Mouse (Mus musculus): ENCODE data around the gene Cnn2. TPM values are rescaled to one million over a fixed set of nuclear protein-coding genes. Genes with fewer than 3 reads are reported as not detected.

Cnn2 gene
- polyA plus RNA-seq, 1 experiment from 2014 or later = 221 TPM

GRCm38 (mm10) chr10:80017361-80017760, 29.0 kb downstream of the Cnn2 start:
- no peak overlapping the region for H3K27ac ChIP-seq
- no peak for TF ChIP-seq CTCF (IDR thresholded peaks at IDR 0.05; ENCODE audit: low read depth)
- no peaks in the 10 kb centered on the region for H3K9me3 ChIP-seq (replicated peaks; ENCODE audit: low read length)
- no peak for ATAC-seq (replicated peaks; ENCODE audit: low FRiP score, low read depth)
- no peak overlapping the region for H3K4me3 ChIP-seq (replicated peaks; ENCODE audit: low read depth, low read length)
- 68% methylated on average over 3 of the region's 3 CpGs for WGBS
- no peaks in the 10 kb centered on the region for H3K36me3 ChIP-seq (ENCODE audit: insufficient read depth, low read length)
- H3K27me3 ChIP-seq (ENCODE audit: insufficient read depth, low read length) = 0 out of 2 replicates have a peak, but pooled peaks cover 9% of the 10 kb centered on the region
- DNase-seq (ENCODE audit: low spot score) = no peak
- peaks cover 8% of the 10 kb centered on the region; the same call in 1 of the 2 replicates for H3K4me1 ChIP-seq (replicated peaks; ENCODE audit: insufficient read depth, low read length)
- no peak overlapping the region for H3K4me2 ChIP-seq (ENCODE audit: low read length)
- H3K9ac ChIP-seq (ENCODE audit: low read depth, low read length) = no peak overlapping the region

DNA sequence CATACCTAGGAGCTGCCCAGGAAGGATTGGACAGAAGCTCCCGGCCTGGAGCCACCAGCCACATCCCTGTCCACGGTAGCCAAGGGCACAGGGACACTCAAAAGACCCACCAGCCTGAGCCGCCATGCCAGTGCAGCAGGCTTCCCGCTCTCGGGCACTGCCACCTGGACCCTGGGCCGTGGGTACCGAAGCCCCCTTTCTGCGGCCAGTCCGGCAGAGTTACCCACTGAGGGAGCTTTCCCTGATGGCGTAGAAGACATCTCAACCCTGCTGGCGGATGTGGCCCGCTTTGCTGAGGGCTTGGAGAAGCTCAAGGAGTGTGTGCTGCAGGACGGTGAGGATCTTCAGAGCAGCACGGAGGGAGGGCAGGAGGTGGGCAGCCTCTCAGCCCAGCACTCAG, 29.4 kb downstream of the Cnn2 start:
- H3K4me1 ChIP-seq (replicated peaks; ENCODE audit: insufficient read depth, low read length) = peaks cover 8% of the 10 kb centered on the region; the same call in 1 of the 2 replicates
- 83% methylated on average over 14 of the region's 14 CpGs for WGBS

GRCm38 (mm10) chr10:80018739-80019297, 30.4 kb downstream of the Cnn2 start:
- DNase-seq (ENCODE audit: low spot score) = no peak
- WGBS = 5% methylated on average over 15 of the region's 15 CpGs
- H3K4me3 ChIP-seq (replicated peaks; ENCODE audit: low read depth, low read length) = no peak overlapping the region
- 0 out of 2 replicates have a peak, but pooled peaks cover 2% of the 10 kb centered on the region for H3K27me3 ChIP-seq (ENCODE audit: insufficient read depth, low read length)
- no peak for TF ChIP-seq CTCF (IDR thresholded peaks at IDR 0.05; ENCODE audit: low read depth)
- H3K9ac ChIP-seq (ENCODE audit: low read depth, low read length) = 0 out of 2 replicates have a peak overlapping the region, but pooled peaks have one; percentile 1
- peak; percentile 55 for ATAC-seq (replicated peaks; ENCODE audit: low FRiP score, low read depth)
- no peak overlapping the region for H3K27ac ChIP-seq
- H3K4me1 ChIP-seq (replicated peaks; ENCODE audit: insufficient read depth, low read length) = peaks cover 8% of the 10 kb centered on the region; the same call in 1 of the 2 replicates
- no peaks in the 10 kb centered on the region for H3K9me3 ChIP-seq (replicated peaks; ENCODE audit: low read length)
- H3K36me3 ChIP-seq (ENCODE audit: insufficient read depth, low read length) = no peaks in the 10 kb centered on the region
- H3K4me2 ChIP-seq (ENCODE audit: low read length) = peak overlapping the region; percentile 2

More for the DNA sequence above, 29.4 kb downstream of the Cnn2 start:
- Histone ChIP-seq H3K27me3 (ENCODE audit: insufficient read depth, low read length) (0 out of 2 replicates have a peak, but pooled peaks cover 9% of the 10 kb centered on the region), H3K4me2 (ENCODE audit: low read length) (no peak overlapping the region), H3K4me3 (replicated peaks; ENCODE audit: low read depth, low read length) (no peak overlapping the region), H3K9ac (ENCODE audit: low read depth, low read length) (no peak overlapping the region), H3K9me3 (replicated peaks; ENCODE audit: low read length) (no peaks in the 10 kb centered on the region), H3K27ac (no peak overlapping the region), H3K36me3 (ENCODE audit: insufficient read depth, low read length) (no peaks in the 10 kb centered on the region)
- DNase-seq (ENCODE audit: low spot score) (no peak), ATAC-seq (replicated peaks; ENCODE audit: low FRiP score, low read depth) (no peak)
- TF ChIP-seq CTCF (IDR thresholded peaks at IDR 0.05; ENCODE audit: low read depth) = no peak

- H3K4me1 ChIP-seq (replicated peaks; ENCODE audit: insufficient read depth, low read length) = peaks cover 8% of the 10 kb centered on the region; the same call in 1 of the 2 replicates
- ATAC-seq (replicated peaks; ENCODE audit: low FRiP score, low read depth) (peak; percentile 45; the same call in 1 of the 2 replicates), DNase-seq (ENCODE audit: low spot score) (peak; percentile 68)
- peak overlapping the region; percentile 35; the same call in 1 of the 2 replicates for H3K9ac ChIP-seq (ENCODE audit: low read depth, low read length)
- H3K4me3 ChIP-seq (replicated peaks; ENCODE audit: low read depth, low read length) = peak overlapping the region; percentile 17
- no peaks in the 10 kb centered on the region for H3K27me3 ChIP-seq (ENCODE audit: insufficient read depth, low read length)
- H3K36me3 ChIP-seq (ENCODE audit: insufficient read depth, low read length) = no peaks in the 10 kb centered on the region
- peak overlapping the region; percentile 46 for H3K4me2 ChIP-seq (ENCODE audit: low read length)
- H3K27ac ChIP-seq = no peak overlapping the region; the same call in 1 of the 2 replicates
- WGBS = 14% methylated on average over 20 of the region's 20 CpGs
- TF ChIP-seq CTCF (IDR thresholded peaks at IDR 0.05; ENCODE audit: low read depth) = peak; percentile 30; the same call in 1 of the 2 replicates
- H3K9me3 ChIP-seq (replicated peaks; ENCODE audit: low read length) = no peaks in the 10 kb centered on the region
Observed at GRCm38 (mm10) chr10:80019471-80020131, 31.2 kb downstream of the Cnn2 start.

- H3K27ac ChIP-seq = no peak overlapping the region
- TF ChIP-seq CTCF (IDR thresholded peaks at IDR 0.05; ENCODE audit: low read depth) = no peak
- no peaks in the 10 kb centered on the region for H3K27me3 ChIP-seq (ENCODE audit: insufficient read depth, low read length)
- WGBS = 44% methylated on average over 11 of the region's 11 CpGs
- H3K4me2 ChIP-seq (ENCODE audit: low read length) = peak overlapping the region; percentile 46
- peaks cover 8% of the 10 kb centered on the region; the same call in 1 of the 2 replicates for H3K4me1 ChIP-seq (replicated peaks; ENCODE audit: insufficient read depth, low read length)
- H3K9me3 ChIP-seq (replicated peaks; ENCODE audit: low read length) = no peaks in the 10 kb centered on the region
- peak overlapping the region; percentile 35; the same call in 1 of the 2 replicates for H3K9ac ChIP-seq (ENCODE audit: low read depth, low read length)
- DNase-seq (ENCODE audit: low spot score) (no peak), ATAC-seq (replicated peaks; ENCODE audit: low FRiP score, low read depth) (no peak)
- H3K36me3 ChIP-seq (ENCODE audit: insufficient read depth, low read length) = no peaks in the 10 kb centered on the region
- H3K4me3 ChIP-seq (replicated peaks; ENCODE audit: low read depth, low read length) = peak overlapping the region; percentile 17
Observed at GRCm38 (mm10) chr10:80020191-80020590, 31.8 kb downstream of the Cnn2 start.

GRCm38 (mm10) chr10:80020603-80021319, 32.4 kb downstream of the Cnn2 start:
- H3K27me3 ChIP-seq (ENCODE audit: insufficient read depth, low read length) = no peaks in the 10 kb centered on the region
- H3K36me3 ChIP-seq (ENCODE audit: insufficient read depth, low read length) = no peaks in the 10 kb centered on the region

More at GRCm38 (mm10) chr10:80020603-80021319, 32.4 kb downstream of the Cnn2 start:
- Histone ChIP-seq H3K27ac (no peak overlapping the region), H3K9me3 (replicated peaks; ENCODE audit: low read length) (no peaks in the 10 kb centered on the region), H3K9ac (ENCODE audit: low read depth, low read length) (peak overlapping the region; percentile 35; the same call in 1 of the 2 replicates), H3K4me3 (replicated peaks; ENCODE audit: low read depth, low read length) (no peak overlapping the region), H3K4me2 (ENCODE audit: low read length) (no peak overlapping the region; the same call in 1 of the 2 replicates), H3K4me1 (replicated peaks; ENCODE audit: insufficient read depth, low read length) (peaks cover 8% of the 10 kb centered on the region; the same call in 1 of the 2 replicates)
- no peak for DNase-seq (ENCODE audit: low spot score)
- WGBS = 82% methylated on average over 18 of the region's 18 CpGs
- no peak for ATAC-seq (replicated peaks; ENCODE audit: low FRiP score, low read depth)
- TF ChIP-seq CTCF (IDR thresholded peaks at IDR 0.05; ENCODE audit: low read depth) = peak; percentile 20; the same call in 1 of the 2 replicates
